Mouse (Mus musculus): ENCODE data around the gene Wwox. TPM values are rescaled to one million over a fixed set of nuclear protein-coding genes. Genes with fewer than 3 reads are reported as not detected.

The Wwox gene
- total RNA-seq, 2 experiments from 2014 or later: 28.8 to 30.2 TPM

GRCm38 (mm10) chr8:114847666-114848065 lies 408.2 kb downstream of the Wwox start:
- DNase-seq (ENCODE audit: low spot score in 2 of 2): no peak

DNA sequence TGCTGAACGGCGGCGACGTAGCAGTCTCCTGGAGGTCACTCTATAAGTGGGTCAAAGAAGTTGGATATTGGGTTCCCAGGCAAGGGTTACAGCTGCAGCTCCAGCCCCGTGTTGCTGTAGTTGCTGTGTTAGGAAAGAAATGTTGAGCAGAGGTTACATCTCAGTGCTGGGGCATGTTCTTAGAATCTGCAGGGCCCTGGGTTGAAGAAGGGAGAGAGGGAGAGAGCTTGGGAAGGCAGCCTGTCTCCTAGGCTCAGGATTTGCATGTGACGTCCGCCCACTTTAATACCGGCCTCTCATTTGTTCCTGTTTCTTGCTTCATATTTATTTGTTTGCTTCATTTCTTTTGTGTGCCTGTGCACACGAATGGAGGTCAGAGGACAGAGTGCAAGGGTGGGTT lies 410.0 kb downstream of the Wwox start:
- no peak for DNase-seq (ENCODE audit: low spot score in 2 of 2)

- no peak for DNase-seq (ENCODE audit: low spot score in 2 of 2)
These were observed 410.8 kb downstream of the Wwox start for GRCm38 (mm10) chr8:114850014-114850870.

- DNase-seq (ENCODE audit: low spot score in 2 of 2): no peak
These were observed 414.3 kb downstream of the Wwox start for GRCm38 (mm10) chr8:114853765-114854164.

- DNase-seq (ENCODE audit: low spot score in 2 of 2): no peak
These were observed 416.4 kb downstream of the Wwox start for GRCm38 (mm10) chr8:114855833-114856232.

DNA sequence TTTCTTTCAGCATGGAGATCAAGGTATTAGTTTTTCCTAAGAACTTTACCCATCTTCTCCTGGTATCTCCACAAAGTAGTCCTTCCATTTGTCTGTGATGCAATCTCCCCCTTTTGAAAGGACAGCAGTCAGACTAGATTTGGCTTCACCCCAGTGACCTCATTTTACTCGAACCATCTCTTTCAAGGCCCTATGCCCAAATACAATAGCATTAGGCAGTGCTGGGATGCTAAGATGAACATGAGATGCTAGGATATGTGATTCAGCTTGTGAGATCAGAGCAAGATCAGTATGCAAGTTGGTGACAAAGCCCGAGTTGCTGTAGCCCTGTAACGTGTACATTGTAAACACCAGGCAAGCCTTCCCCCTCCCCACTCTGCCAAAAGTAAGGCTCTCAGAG lies 426.5 kb downstream of the Wwox start:
- DNase-seq (ENCODE audit: low spot score in 2 of 2): no peak

DNA sequence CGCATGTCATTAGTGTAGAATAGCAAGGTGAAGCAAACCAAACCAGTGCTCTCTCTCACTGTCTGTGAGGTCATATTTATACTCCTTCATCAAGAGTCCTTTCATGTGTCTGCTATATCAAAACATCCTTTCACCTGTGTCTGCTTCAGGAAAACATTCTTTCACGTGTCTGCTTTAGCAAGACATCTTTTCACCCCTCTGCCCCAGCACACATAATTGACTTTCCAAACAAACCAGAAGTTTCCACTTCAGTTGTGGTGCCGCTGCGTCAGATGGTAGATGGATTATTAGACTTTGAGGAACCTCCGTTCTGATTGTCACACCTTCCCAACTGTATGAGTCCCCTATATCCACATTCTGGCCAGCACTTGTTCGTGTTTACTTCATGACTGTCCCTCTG lies 429.9 kb downstream of the Wwox start:
- DNase-seq (ENCODE audit: low spot score in 2 of 2): no peak

- no peak for DNase-seq (ENCODE audit: low spot score in 2 of 2)
These were observed 431.0 kb downstream of the Wwox start for GRCm38 (mm10) chr8:114870410-114870809.

DNA sequence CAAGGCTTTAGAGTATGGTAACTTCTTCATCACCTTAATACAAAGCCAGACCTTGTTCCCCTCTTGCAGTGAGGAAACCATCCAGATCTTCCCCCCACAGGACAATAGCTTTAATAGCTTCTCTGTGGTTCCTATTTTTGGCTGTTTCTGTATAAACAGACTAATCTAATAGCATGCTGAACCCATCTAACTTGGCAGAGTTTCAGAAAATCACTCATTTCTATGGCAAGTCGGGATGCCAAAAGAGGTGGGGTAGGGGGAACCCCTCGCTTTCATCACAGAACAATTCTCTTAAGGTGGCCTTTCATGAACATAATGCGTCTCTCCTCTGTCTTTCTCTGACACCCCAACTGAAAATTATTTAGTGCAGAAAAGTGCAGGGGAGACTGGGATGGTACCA lies 433.0 kb downstream of the Wwox start:
- no peak for DNase-seq (ENCODE audit: low spot score in 2 of 2)

DNA sequence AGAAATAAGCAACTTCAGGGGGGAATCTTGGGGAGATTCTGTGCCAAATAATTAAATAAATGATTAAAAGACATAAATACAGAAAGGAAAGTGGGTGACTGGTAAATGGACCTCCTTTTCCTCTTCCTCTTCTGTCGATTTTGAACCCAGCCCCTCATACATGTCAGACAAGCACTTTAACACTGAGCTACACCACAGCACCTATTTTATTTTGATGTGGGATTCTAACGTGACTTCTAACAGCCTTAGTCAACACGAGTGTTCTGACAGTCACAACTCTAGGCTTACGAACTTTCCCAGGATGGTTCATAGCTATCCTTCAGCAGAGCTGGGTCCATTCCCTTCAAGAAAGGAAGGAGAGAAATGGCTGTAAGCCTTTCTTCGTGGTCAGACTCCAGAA lies 435.7 kb downstream of the Wwox start:
- no peak for DNase-seq (ENCODE audit: low spot score in 2 of 2)

GRCm38 (mm10) chr8:114876161-114876611 lies 436.7 kb downstream of the Wwox start:
- no peak for DNase-seq (ENCODE audit: low spot score in 2 of 2)

DNA sequence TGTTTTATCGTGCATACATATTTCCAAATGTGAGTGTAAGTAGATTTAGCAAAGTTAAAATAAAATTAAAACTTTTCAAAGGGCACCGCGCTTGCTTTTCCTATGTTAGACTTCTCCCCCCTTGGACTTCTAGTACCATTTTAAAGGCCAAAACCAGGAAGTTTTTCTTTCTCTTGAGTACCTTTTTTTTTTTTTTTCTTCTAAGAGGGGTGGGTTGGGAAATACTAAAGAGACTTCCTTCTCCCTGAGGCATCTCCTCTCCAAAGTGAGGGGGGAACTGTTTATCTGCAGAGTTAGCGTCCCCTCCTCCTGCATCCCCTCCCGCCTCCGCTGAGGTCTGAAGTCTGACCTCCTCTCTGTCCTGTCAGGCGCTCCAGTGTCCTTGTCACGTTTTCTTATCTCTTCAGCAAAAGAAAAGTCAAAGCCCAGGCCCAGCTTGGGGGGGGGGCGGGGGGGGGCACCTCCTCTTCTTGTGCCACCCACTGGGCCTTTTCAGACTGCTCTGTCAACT lies 437.3 kb downstream of the Wwox start:
- no peak for DNase-seq (ENCODE audit: low spot score in 2 of 2)

GRCm38 (mm10) chr8:114877234-114877633 lies 437.8 kb downstream of the Wwox start:
- DNase-seq (ENCODE audit: low spot score in 2 of 2): no peak

DNA sequence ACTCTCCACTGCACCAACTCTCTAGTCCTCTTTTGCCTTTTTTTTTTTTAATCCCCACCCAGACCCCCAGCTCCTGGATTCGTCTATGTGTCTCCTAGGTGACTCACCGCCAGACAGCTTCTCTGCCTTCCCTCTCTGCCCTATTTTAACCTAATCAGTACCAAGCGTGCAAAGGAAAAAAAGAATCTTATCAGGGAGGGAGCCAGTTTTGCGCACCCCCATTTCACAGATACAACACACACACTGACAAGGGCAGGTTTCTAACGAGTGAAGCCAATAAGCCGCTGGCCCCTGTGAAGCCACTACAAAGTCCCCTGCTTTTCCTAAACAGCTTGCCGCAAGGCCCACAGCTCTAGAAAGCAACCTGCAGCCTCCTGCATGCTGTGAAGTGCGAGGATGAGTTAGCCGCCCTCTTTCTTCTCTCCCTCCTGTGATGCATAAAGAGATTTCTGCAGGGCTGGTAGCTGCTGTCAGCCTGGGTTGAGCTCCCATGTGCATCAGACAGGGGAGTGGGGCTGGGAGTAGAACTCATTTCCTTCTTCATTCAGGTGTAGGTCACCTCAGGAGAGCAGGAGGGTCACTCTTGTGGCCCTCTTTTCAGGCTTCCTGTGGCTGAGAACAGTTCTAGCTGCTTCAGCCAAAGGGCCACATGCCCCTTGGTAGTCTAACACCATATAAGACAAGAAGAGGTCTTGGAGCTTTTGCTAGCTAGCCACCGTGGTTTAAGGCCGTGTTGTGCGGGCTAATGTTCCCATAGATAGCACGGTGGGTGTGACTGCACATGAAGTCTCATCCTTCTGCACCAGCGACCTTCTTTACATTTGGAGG lies 439.2 kb downstream of the Wwox start:
- no peak for DNase-seq (ENCODE audit: low spot score in 2 of 2)

DNA sequence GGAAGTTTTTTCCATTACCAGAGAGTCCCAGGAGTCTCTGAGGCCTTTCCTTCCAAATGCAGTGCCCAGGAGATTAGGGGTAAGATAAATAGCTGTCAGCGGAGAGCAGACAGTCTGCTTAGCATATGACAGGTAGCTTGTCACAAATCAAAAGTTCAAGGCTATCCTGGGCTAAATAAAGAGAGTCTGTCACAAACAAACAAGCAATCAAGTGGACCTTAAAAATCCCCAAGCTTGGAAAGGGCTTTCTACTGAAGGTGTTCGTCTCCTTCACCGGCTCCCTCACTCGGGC lies 439.8 kb downstream of the Wwox start:
- DNase-seq (ENCODE audit: low spot score in 2 of 2): no peak

DNA sequence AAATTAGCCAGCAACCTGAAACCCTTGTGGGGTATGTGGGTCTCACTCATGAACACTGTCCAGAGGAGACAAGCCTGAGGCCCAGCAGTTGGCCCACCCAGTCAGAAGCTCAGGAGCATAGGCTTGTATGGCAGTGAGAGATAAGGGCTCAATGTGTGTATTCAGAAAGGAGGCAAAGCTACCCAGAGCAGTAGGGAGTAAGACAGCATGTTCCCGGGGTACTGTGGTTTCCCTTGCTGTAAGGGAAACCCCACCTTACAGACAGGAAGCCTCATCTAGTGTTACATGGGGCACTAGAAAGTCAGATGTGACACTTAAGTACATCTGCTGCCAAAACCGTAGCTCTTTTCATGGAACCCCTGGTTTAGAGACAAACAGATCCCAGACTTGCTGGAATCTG lies 440.2 kb downstream of the Wwox start:
- DNase-seq (ENCODE audit: low spot score in 2 of 2): no peak

DNA sequence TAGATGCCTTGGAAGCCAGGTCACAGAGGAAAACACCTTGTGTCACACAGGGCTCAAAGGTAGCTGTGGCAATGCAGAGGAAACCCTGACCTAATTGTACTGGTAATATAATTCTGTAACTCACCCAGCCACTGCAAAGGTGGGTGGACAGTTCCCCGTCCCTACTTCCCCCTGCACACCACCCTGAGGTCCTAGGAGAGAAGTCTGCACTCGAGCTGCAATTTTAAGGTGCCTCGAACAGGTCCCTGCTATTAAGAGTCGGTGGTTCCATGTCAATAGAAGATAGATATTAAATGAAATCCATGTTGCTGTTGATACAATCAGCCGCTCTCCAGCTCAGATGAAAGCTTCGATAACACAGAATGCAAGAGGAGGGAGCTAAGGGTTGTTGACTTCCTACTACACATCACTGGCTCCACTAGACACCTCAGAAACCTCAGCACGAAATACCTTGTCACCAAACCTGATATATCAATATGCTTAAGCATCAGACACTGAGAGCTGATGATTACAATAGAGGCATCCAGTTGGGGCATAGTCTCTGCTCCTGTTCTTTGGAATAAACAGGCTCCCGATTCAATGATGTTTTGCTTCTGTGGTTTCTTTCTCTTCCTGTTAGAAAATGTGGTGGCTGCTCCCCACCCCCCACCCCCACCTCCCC lies 441.1 kb downstream of the Wwox start:
- DNase-seq (ENCODE audit: low spot score in 2 of 2): no peak

GRCm38 (mm10) chr8:114881891-114882401 lies 442.5 kb downstream of the Wwox start:
- no peak for DNase-seq (ENCODE audit: low spot score in 2 of 2)

- DNase-seq (ENCODE audit: low spot score in 2 of 2): no peak
These were observed 443.0 kb downstream of the Wwox start for GRCm38 (mm10) chr8:114882504-114882903.

GRCm38 (mm10) chr8:114882936-114883606 lies 443.6 kb downstream of the Wwox start:
- no peak for DNase-seq (ENCODE audit: low spot score in 2 of 2)

GRCm38 (mm10) chr8:114883967-114884366 lies 444.5 kb downstream of the Wwox start:
- DNase-seq (ENCODE audit: low spot score in 2 of 2): no peak
